Mouse (Mus musculus): ENCODE data around the gene Slc9a3r2. TPM values are rescaled to one million over a fixed set of nuclear protein-coding genes. Genes with fewer than 3 reads are reported as not detected.

Slc9a3r2 gene
- polyA plus RNA-seq, 1 experiment from 2014 or later: 36.3 TPM

DNA sequence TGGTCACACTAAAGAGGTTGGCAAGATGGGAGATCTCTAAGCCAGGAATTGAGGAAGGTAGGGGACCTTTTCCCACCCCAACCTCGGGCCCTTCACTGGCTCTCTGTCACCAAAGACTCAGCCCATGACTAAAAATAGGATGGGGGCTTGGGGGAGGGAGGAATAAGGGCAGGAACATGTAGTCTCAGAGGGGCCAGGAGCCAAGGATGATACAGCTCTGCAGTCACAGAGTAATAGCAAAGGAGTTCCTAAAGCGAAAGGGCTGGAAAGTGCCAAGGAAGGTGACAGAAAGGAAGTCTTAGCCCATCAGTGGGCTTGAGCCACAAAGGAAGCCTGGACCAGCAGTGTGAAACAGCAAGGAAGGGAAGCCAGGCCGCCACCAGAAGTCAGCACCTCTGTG lies 1.7 kb upstream of the Slc9a3r2 start:
- H3K36me3 ChIP-seq (ENCODE audit: control insufficient read depth, insufficient read depth, low read length): no peaks in the 10 kb centered on the region
- H3K4me3 ChIP-seq (ENCODE audit: low read depth, low read length): no peak overlapping the region
- no peak overlapping the region for H3K9ac ChIP-seq (ENCODE audit: low read depth, low read length)
- DNase-seq (ENCODE audit: low spot score) (no peak), ATAC-seq (ENCODE audit: low FRiP score) (no peak)
- H3K9me3 ChIP-seq (ENCODE audit: control insufficient read depth, low read length): no peaks in the 10 kb centered on the region
- H3K4me1 ChIP-seq (replicated peaks; ENCODE audit: control insufficient read depth, insufficient read depth, low read length): 0 out of 2 replicates have a peak, but pooled peaks cover 5% of the 10 kb centered on the region
- H3K27ac ChIP-seq (ENCODE audit: low read depth, low read length): no peak overlapping the region
- 76% methylated on average over 3 of the region's 3 CpGs for WGBS
- peaks cover 17% of the 10 kb centered on the region for H3K27me3 ChIP-seq (ENCODE audit: control insufficient read depth, insufficient read depth, low read length)
- H3K4me2 ChIP-seq (replicated peaks; ENCODE audit: low read depth, low read length): no peak overlapping the region

DNA sequence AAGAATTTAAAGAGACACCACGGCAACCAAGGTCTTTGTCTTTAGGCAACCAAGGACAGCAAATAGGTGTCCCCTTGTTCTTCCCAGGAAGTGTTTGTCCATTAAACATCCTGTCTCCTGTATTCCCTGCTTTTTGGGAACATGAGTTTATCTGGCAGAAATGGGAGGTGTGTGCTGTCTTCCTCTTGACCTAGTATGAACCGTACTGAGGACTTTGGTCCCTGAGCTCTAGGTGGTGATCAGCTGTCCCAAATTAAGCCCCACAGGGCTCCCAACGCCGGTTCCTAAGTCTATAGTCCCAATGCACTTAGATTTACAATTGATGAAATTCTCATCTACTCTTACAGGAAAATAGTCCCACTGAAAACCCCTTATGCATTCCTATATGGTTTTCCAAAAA lies 639 bp upstream of the Slc9a3r2 start:
- H3K4me1 ChIP-seq (replicated peaks; ENCODE audit: control insufficient read depth, insufficient read depth, low read length): 0 out of 2 replicates have a peak, but pooled peaks cover 5% of the 10 kb centered on the region
- ATAC-seq (ENCODE audit: low FRiP score) (no peak), DNase-seq (ENCODE audit: low spot score) (no peak)
- no peaks in the 10 kb centered on the region for H3K9me3 ChIP-seq (ENCODE audit: control insufficient read depth, low read length)
- H3K27me3 ChIP-seq (ENCODE audit: control insufficient read depth, insufficient read depth, low read length): peaks cover 15% of the 10 kb centered on the region
- H3K27ac ChIP-seq (ENCODE audit: low read depth, low read length): no peak overlapping the region
- no peak overlapping the region for H3K9ac ChIP-seq (ENCODE audit: low read depth, low read length)
- 88% methylated on average over 4 of the region's 4 CpGs for WGBS
- peak overlapping the region; percentile 100; the same call in 1 of the 2 replicates for H3K4me2 ChIP-seq (replicated peaks; ENCODE audit: low read depth, low read length)
- peak overlapping the region; percentile 59; the same call in 1 of the 2 replicates for H3K4me3 ChIP-seq (ENCODE audit: low read depth, low read length)
- no peaks in the 10 kb centered on the region for H3K36me3 ChIP-seq (ENCODE audit: control insufficient read depth, insufficient read depth, low read length)

DNA sequence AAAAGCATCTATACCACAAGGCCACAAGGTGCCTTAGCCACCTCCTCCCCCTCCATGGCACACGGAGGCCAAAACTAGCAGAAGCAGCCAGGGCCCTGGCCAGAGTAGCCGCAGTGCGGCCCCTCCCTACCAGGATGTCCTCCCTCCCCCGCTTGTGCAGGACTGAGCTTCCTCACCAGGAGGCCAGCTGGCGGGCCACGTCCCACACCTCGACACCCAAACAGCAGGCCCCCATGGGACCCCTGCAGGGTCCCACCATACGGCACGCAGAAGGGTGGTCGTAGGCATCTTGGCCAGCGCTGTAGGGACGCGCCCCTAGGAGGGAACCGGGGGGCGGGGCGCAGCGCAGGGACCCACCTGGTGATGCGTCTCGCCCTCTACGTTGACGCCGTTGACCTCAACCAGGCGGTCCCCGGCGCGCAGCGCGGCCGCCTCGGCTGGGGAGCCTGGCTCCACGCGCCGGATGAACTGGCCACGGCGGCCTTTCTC lies 502 bp downstream of the Slc9a3r2 start:
- Histone ChIP-seq H3K4me3 (ENCODE audit: low read depth, low read length) (peak overlapping the region; percentile 59), H3K4me1 (replicated peaks; ENCODE audit: control insufficient read depth, insufficient read depth, low read length) (0 out of 2 replicates have a peak, but pooled peaks cover 5% of the 10 kb centered on the region), H3K9ac (ENCODE audit: low read depth, low read length) (peak overlapping the region; percentile 73), H3K9me3 (ENCODE audit: control insufficient read depth, low read length) (no peaks in the 10 kb centered on the region), H3K27me3 (ENCODE audit: control insufficient read depth, insufficient read depth, low read length) (peaks cover 15% of the 10 kb centered on the region), H3K27ac (ENCODE audit: low read depth, low read length) (no peak overlapping the region), H3K36me3 (ENCODE audit: control insufficient read depth, insufficient read depth, low read length) (no peaks in the 10 kb centered on the region), H3K4me2 (replicated peaks; ENCODE audit: low read depth, low read length) (peak overlapping the region; percentile 100)
- DNase-seq (ENCODE audit: low spot score) (no peak), ATAC-seq (ENCODE audit: low FRiP score) (peak; percentile 62)
- under 1% methylated on average over 34 of the region's 35 CpGs for WGBS

DNA sequence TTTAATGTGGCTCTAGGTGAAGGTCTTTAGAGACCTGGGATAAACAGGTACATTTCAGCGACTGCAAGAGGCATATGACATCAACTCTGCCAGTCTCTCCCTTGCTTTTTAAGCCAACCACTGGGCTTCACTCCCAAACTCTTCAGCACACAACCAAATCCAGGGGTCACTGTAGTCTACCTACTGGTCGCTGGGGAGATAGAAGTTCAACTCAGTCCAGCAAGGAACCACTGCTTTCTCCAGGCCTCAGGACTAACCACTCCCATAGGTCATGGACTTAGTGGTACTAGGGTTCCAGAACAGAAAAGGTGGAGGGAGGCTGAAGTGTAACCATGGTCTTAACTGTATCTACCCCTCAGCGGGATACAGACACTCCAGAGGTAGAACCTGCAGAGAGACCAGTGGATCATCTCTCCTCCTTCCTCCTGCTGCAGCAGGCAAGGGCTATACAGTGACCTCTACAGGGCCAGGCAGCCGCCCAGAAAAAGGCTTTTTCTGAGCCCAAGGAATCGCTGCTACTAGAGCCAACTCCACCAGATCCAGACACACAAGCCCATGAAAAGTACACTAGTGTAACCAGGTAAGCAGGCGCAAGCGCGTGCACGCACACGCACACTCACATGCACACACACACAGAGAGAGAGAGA lies 1.3 kb downstream of the Slc9a3r2 start:
- Histone ChIP-seq H3K36me3 (ENCODE audit: control insufficient read depth, insufficient read depth, low read length) (no peaks in the 10 kb centered on the region), H3K9ac (ENCODE audit: low read depth, low read length) (no peak overlapping the region), H3K27ac (ENCODE audit: low read depth, low read length) (no peak overlapping the region), H3K27me3 (ENCODE audit: control insufficient read depth, insufficient read depth, low read length) (peaks cover 15% of the 10 kb centered on the region), H3K4me3 (ENCODE audit: low read depth, low read length) (peak overlapping the region; percentile 59), H3K9me3 (ENCODE audit: control insufficient read depth, low read length) (no peaks in the 10 kb centered on the region), H3K4me1 (replicated peaks; ENCODE audit: control insufficient read depth, insufficient read depth, low read length) (0 out of 2 replicates have a peak, but pooled peaks cover 5% of the 10 kb centered on the region), H3K4me2 (replicated peaks; ENCODE audit: low read depth, low read length) (no peak overlapping the region)
- DNase-seq (ENCODE audit: low spot score): no peak
- no peak for ATAC-seq (ENCODE audit: low FRiP score)
- 75% methylated on average over 10 of the region's 10 CpGs for WGBS

DNA sequence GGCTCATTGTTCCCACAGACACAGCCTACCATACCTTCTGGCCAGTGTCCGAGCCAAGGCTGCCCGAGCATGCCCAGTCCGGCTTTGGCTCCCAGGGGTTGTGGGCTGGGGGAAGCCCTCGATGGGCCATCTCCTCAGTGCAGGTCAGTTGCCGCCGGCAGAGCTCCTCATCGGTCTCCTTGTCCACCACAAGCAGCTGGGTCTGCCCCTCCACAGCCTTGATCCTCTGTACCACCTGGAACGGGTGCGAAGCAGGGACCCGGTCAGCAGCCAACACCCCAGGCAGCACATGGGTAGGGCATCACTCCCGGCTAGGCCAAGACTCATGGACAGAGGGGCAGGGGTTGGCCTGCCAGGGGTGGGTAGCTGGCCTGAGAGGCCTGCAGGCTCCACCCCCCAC lies 2.6 kb downstream of the Slc9a3r2 start:
- H3K36me3 ChIP-seq (ENCODE audit: control insufficient read depth, insufficient read depth, low read length): no peaks in the 10 kb centered on the region
- H3K27me3 ChIP-seq (ENCODE audit: control insufficient read depth, insufficient read depth, low read length): peaks cover 15% of the 10 kb centered on the region
- ATAC-seq (ENCODE audit: low FRiP score): no peak
- H3K4me1 ChIP-seq (replicated peaks; ENCODE audit: control insufficient read depth, insufficient read depth, low read length): 0 out of 2 replicates have a peak, but pooled peaks cover 5% of the 10 kb centered on the region
- no peak overlapping the region; the same call in 1 of the 2 replicates for H3K27ac ChIP-seq (ENCODE audit: low read depth, low read length)
- no peak overlapping the region for H3K4me2 ChIP-seq (replicated peaks; ENCODE audit: low read depth, low read length)
- H3K9me3 ChIP-seq (ENCODE audit: control insufficient read depth, low read length): no peaks in the 10 kb centered on the region
- DNase-seq (ENCODE audit: low spot score): no peak
- no peak overlapping the region for H3K9ac ChIP-seq (ENCODE audit: low read depth, low read length)
- WGBS: 81% methylated on average over 11 of the region's 11 CpGs
- no peak overlapping the region for H3K4me3 ChIP-seq (ENCODE audit: low read depth, low read length)

DNA sequence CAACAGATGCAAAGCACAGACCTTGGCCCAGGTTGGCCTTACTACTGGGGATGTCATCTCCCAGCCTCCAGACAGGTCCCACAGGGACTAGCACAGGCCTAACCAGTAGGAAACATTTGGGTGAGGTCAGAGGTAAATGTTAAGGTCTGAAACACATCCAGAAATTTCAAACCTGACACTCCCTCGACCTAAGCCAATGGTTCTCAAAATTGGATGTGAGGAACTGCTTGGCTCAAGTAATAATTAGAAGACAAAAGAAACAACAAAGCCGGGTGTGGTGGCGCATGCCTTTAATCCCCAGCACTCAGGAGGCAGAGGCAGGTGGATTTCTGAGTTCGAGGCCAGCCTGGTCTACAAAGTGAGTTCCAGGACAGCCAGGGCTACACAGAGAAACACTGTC lies 3.7 kb downstream of the Slc9a3r2 start:
- Histone ChIP-seq H3K36me3 (ENCODE audit: control insufficient read depth, insufficient read depth, low read length) (no peaks in the 10 kb centered on the region), H3K4me2 (replicated peaks; ENCODE audit: low read depth, low read length) (no peak overlapping the region), H3K27ac (ENCODE audit: low read depth, low read length) (no peak overlapping the region), H3K4me3 (ENCODE audit: low read depth, low read length) (no peak overlapping the region), H3K9me3 (ENCODE audit: control insufficient read depth, low read length) (no peaks in the 10 kb centered on the region), H3K27me3 (ENCODE audit: control insufficient read depth, insufficient read depth, low read length) (peaks cover 15% of the 10 kb centered on the region), H3K4me1 (replicated peaks; ENCODE audit: control insufficient read depth, insufficient read depth, low read length) (0 out of 2 replicates have a peak, but pooled peaks cover 5% of the 10 kb centered on the region), H3K9ac (ENCODE audit: low read depth, low read length) (no peak overlapping the region)
- ATAC-seq (ENCODE audit: low FRiP score) (no peak), DNase-seq (ENCODE audit: low spot score) (no peak)
- WGBS: 81% methylated on average over 4 of the region's 4 CpGs

DNA sequence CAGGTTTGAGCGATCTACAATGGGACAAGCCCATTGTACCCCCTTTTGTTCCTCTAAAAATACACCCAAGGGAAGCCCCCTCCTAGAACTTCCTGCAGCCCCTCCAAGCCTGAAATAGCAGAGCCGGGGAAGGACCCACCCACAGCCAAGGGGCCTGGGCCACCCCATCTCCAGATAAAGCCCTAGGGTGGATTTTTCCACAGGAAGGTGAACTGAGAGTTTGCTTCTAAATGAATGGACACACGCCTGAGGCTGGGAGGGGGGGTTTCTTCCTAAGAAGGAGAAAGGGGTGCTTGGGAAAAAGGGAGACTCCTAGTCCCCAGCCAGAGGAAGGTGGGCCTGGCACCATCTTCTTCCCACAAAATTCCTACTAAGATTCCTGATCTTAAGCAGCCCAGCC lies 4.2 kb downstream of the Slc9a3r2 start:
- Histone ChIP-seq H3K9me3 (ENCODE audit: control insufficient read depth, low read length) (no peaks in the 10 kb centered on the region), H3K27me3 (ENCODE audit: control insufficient read depth, insufficient read depth, low read length) (peaks cover 11% of the 10 kb centered on the region), H3K4me3 (ENCODE audit: low read depth, low read length) (no peak overlapping the region), H3K27ac (ENCODE audit: low read depth, low read length) (no peak overlapping the region), H3K4me1 (replicated peaks; ENCODE audit: control insufficient read depth, insufficient read depth, low read length) (0 out of 2 replicates have a peak, but pooled peaks cover 5% of the 10 kb centered on the region), H3K9ac (ENCODE audit: low read depth, low read length) (no peak overlapping the region), H3K36me3 (ENCODE audit: control insufficient read depth, insufficient read depth, low read length) (no peaks in the 10 kb centered on the region), H3K4me2 (replicated peaks; ENCODE audit: low read depth, low read length) (no peak overlapping the region)
- WGBS: 73% methylated on average over 3 of the region's 3 CpGs
- no peak for ATAC-seq (ENCODE audit: low FRiP score)
- no peak for DNase-seq (ENCODE audit: low spot score)

DNA sequence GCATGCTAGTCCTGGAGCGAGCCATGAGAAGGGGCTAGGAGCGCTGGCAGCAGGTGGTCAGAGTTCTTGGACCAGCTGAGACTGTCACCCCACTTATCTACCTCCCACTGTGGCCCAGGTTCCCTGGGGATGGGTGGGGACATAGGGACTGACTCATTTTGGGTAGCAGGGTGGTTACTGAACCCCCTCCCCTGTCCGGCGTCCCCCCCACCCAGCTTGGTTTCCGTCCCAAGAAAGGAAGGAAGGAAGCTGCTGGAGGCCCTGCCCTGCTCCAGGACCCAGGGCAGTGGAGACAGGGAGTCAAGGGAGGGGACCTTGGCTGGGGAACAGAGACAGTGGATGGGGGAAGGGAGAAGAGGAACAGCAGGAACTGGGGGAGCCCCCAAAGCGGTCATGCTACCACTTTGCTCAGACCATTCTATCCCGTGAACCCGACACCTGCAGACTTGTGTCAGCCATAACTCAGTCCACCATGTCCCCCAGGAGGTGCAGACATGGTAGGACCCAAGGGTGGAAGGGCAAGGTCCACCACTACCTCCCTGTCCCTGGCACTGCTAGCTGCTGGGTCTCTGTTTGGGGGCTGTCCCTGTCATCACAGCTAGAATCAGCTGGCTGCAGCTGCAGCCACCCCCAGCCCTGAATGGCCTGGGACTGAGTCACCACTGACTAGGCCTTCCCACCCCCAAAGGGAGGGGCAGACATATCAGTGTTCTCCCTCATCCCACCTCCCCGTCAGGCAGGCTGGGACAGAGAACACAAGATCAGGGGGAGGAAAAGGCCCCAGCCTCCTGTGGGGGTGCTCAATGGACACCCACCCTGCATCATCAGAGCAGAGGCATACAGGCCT lies 5.0 kb downstream of the Slc9a3r2 start:
- WGBS: 83% methylated on average over 9 of the region's 9 CpGs
- H3K4me1 ChIP-seq (replicated peaks; ENCODE audit: control insufficient read depth, insufficient read depth, low read length): 0 out of 2 replicates have a peak, but pooled peaks cover 5% of the 10 kb centered on the region

More for the DNA sequence above, 5.0 kb downstream of the Slc9a3r2 start:
- Histone ChIP-seq H3K36me3 (ENCODE audit: control insufficient read depth, insufficient read depth, low read length) (no peaks in the 10 kb centered on the region), H3K27ac (ENCODE audit: low read depth, low read length) (no peak overlapping the region), H3K9ac (ENCODE audit: low read depth, low read length) (no peak overlapping the region), H3K4me3 (ENCODE audit: low read depth, low read length) (no peak overlapping the region), H3K4me2 (replicated peaks; ENCODE audit: low read depth, low read length) (no peak overlapping the region), H3K27me3 (ENCODE audit: control insufficient read depth, insufficient read depth, low read length) (peaks cover 7% of the 10 kb centered on the region), H3K9me3 (ENCODE audit: control insufficient read depth, low read length) (no peaks in the 10 kb centered on the region)
- DNase-seq (ENCODE audit: low spot score): no peak
- ATAC-seq (ENCODE audit: low FRiP score): no peak

Measured in hindbrain, embryonic 11.5 days (tissue).